Mouse (Mus musculus): ENCODE measurements around the gene Gm28048.

The Gm28048 gene

GRCm38 (mm10) chr11:22859633-22860334 is 122.1 kb downstream of the Gm28048 start:
- peak; percentile 91 for DNase-seq (ENCODE audit: extremely low spot score)

- DNase-seq (ENCODE audit: extremely low spot score), result no peak
Observed at GRCm38 (mm10) chr11:22859301-22859632, 122.6 kb downstream of the Gm28048 start.

- peak; percentile 35 for DNase-seq (ENCODE audit: extremely low spot score)
Observed at GRCm38 (mm10) chr11:22858441-22859300, 123.2 kb downstream of the Gm28048 start.

- DNase-seq (ENCODE audit: extremely low spot score), result peak; percentile 36
Observed at GRCm38 (mm10) chr11:22857705-22858440, 124.0 kb downstream of the Gm28048 start.

- DNase-seq (ENCODE audit: extremely low spot score), result no peak
Observed at GRCm38 (mm10) chr11:22857106-22857704, 124.7 kb downstream of the Gm28048 start.

- DNase-seq (ENCODE audit: extremely low spot score), result no peak
Observed at GRCm38 (mm10) chr11:22856371-22856965, 125.4 kb downstream of the Gm28048 start.

GRCm38 (mm10) chr11:22854571-22854970 is 127.3 kb downstream of the Gm28048 start:
- no peak for DNase-seq (ENCODE audit: extremely low spot score)

GRCm38 (mm10) chr11:22853477-22854157 is 128.3 kb downstream of the Gm28048 start:
- no peak for DNase-seq (ENCODE audit: extremely low spot score)

- DNase-seq (ENCODE audit: extremely low spot score), result no peak
Observed at GRCm38 (mm10) chr11:22852510-22852909, 129.4 kb downstream of the Gm28048 start.

GRCm38 (mm10) chr11:22851416-22851815 is 130.5 kb downstream of the Gm28048 start:
- no peak for DNase-seq (ENCODE audit: extremely low spot score)

- no peak for DNase-seq (ENCODE audit: extremely low spot score)
Observed at GRCm38 (mm10) chr11:22850077-22850476, 131.8 kb downstream of the Gm28048 start.

GRCm38 (mm10) chr11:22848649-22849195 is 133.2 kb downstream of the Gm28048 start:
- no peak for DNase-seq (ENCODE audit: extremely low spot score)

- no peak for DNase-seq (ENCODE audit: extremely low spot score)
Observed at GRCm38 (mm10) chr11:22847732-22848648, 133.9 kb downstream of the Gm28048 start.

GRCm38 (mm10) chr11:22846960-22847731 is 134.7 kb downstream of the Gm28048 start:
- DNase-seq (ENCODE audit: extremely low spot score), result no peak

- DNase-seq (ENCODE audit: extremely low spot score), result no peak
Observed at GRCm38 (mm10) chr11:22846093-22846835, 135.6 kb downstream of the Gm28048 start.

- DNase-seq (ENCODE audit: extremely low spot score), result no peak
Observed at GRCm38 (mm10) chr11:22844754-22845718, 136.9 kb downstream of the Gm28048 start.

GRCm38 (mm10) chr11:22839456-22839855 is 142.4 kb downstream of the Gm28048 start:
- DNase-seq (ENCODE audit: extremely low spot score), result no peak

All from embryo, embryonic 9.5 days (tissue).